Mouse (Mus musculus) stomach, postnatal 0 days (tissue): ENCODE measurements around the gene Mmp17.

Source experiments
- CTCF ChIP-seq: IDR thresholded peaks from 2 replicates; pipeline ENCODE4 v1.5.1; 2016; ENCODE audit warnings: antibody characterized with exemption, low read depth, mild to moderate bottlenecking, moderate library complexity
- EP300 ChIP-seq: optimal IDR thresholded peaks from 2 replicates; pipeline ENCODE3; 2016; ENCODE audit warnings: antibody characterized with exemption

GRCm38 (mm10) chr5:129535021-129535420 lies 48.9 kb upstream of the Mmp17 start:
- TF ChIP-seq CTCF = no peak
- TF ChIP-seq EP300 = no peak
